In genomic region chr7:64521695-64522408, GRCm38 (mm10) we compare ENCODE assay signal across 16 mouse cellular contexts. TPM values are rescaled to one million over a fixed set of nuclear protein-coding genes. Genes with fewer than 3 reads are reported as not detected.
DNase-seq lines count a peak whose midpoint lies in the region; ATAC-seq and TF ChIP-seq lines count a peak whose summit lies in the region.
"Had no signal": no experiment of that assay in that cellular context is flagged by ENCODE, and none has a peak within 500 bp of the region (broad histone marks: within the 10 kb centered on the region; RNA-seq: fewer than 3 reads in every experiment).

No protein-coding gene starts in this region.

- H3K9ac ChIP-seq in midbrain, embryonic 11.5 days (ENCODE audit: low read length), result no peak overlapping the region
- H3K9ac ChIP-seq in liver, embryonic 12.5 days, result no peak overlapping the region
- H3K9ac ChIP-seq: liver, postnatal 0 days had no signal

- peak; percentile 43; the same call in 1 of the 2 replicates for ATAC-seq in midbrain, embryonic 11.5 days (ENCODE audit: low FRiP score)
- ATAC-seq in liver, embryonic 12.5 days, result no peak
- ATAC-seq: liver, postnatal 0 days had no signal

- H3K4me2 ChIP-seq in midbrain, embryonic 11.5 days, result no peak overlapping the region
- no peak overlapping the region for H3K4me2 ChIP-seq in liver, embryonic 12.5 days

- WGBS in midbrain, embryonic 11.5 days, result 60% methylated on average over 5 of the region's 5 CpGs
- 60% methylated on average over 5 of the region's 5 CpGs for WGBS in liver, embryonic 12.5 days (ENCODE audit: insufficient replicate concordance)

- H3K36me3 ChIP-seq in midbrain, embryonic 11.5 days (ENCODE audit: control insufficient read depth, insufficient read depth, low read length), result peaks cover 4% of the 10 kb centered on the region; the same call in 1 of the 2 replicates
- no peaks in the 10 kb centered on the region for H3K36me3 ChIP-seq in liver, embryonic 12.5 days
- H3K36me3 ChIP-seq: heart, embryonic 10.5 days had no signal

- H3K4me3 ChIP-seq in layer of hippocampus, adult 2 months, result no peak overlapping the region
- no peak overlapping the region for H3K4me3 ChIP-seq in midbrain, embryonic 11.5 days (ENCODE audit: low read depth, low read length)
- H3K4me3 ChIP-seq in liver, embryonic 12.5 days, result no peak overlapping the region
- H3K4me3 ChIP-seq: heart, embryonic 10.5 days had no signal

- no peak for TF ChIP-seq CTCF in layer of hippocampus, adult 2 months (conservative IDR thresholded peaks at IDR 0.05)

- H3K9me3 ChIP-seq in midbrain, embryonic 11.5 days (ENCODE audit: control insufficient read depth, low read length), result no peaks in the 10 kb centered on the region
- no peaks in the 10 kb centered on the region for H3K9me3 ChIP-seq in liver, embryonic 12.5 days (replicated peaks)
- H3K9me3 ChIP-seq: heart, embryonic 10.5 days had no signal

- H3K27ac ChIP-seq in layer of hippocampus, adult 2 months, result peak overlapping the region; percentile 80
- H3K27ac ChIP-seq in midbrain, embryonic 11.5 days (ENCODE audit: low read depth, low read length), result no peak overlapping the region
- no peak overlapping the region for H3K27ac ChIP-seq in liver, embryonic 12.5 days
- H3K27ac ChIP-seq: heart, embryonic 10.5 days had no signal

- H3K4me1 ChIP-seq in midbrain, embryonic 11.5 days (ENCODE audit: control insufficient read depth, insufficient read depth, low read length), result no peaks in the 10 kb centered on the region
- no peaks in the 10 kb centered on the region for H3K4me1 ChIP-seq in liver, embryonic 12.5 days
- H3K4me1 ChIP-seq: heart, embryonic 10.5 days had no signal

- H3K27me3 ChIP-seq in midbrain, embryonic 11.5 days (ENCODE audit: control insufficient read depth, insufficient read depth, low read length), result no peaks in the 10 kb centered on the region
- no peaks in the 10 kb centered on the region for H3K27me3 ChIP-seq in liver, embryonic 12.5 days (replicated peaks)

- no peak for DNase-seq in layer of hippocampus, adult 2 months (ENCODE audit: low spot score in 2 of 2)
- DNase-seq in layer of hippocampus, adult 9-10 months (ENCODE audit: low spot score), result no peak
- DNase-seq in cerebellum, postnatal 36 days, result peak; percentile 71 to 72
- DNase-seq in midbrain, embryonic 11.5 days (ENCODE audit: low spot score, missing footprints), result peak; percentile 79
- peak; percentile 68 for DNase-seq in retina, embryonic 14.5 days (ENCODE audit: low spot score)
- DNase-seq in ovary, adult 18-20 months (ENCODE audit: low spot score), result no peak
- DNase-seq in left cerebral cortex, adult 18-20 months (ENCODE audit: low spot score in 2 of 2), result no peak
- DNase-seq: adrenal gland, postnatal 10 days; kidney, postnatal 25 days; liver, postnatal 0 days; thymus, postnatal 36 days had no signal

RNA-seq across cellular contexts. Expression of gene Apba2, which starts 20.3 kb away (rescaled TPM):
- 100 to 1,000 TPM; 249 to 259 TPM for total RNA-seq in layer of hippocampus, adult 2 months (2021)
- polyA plus RNA-seq in midbrain, embryonic 11.5 days (2014; fragmentation: Nextera tagmentation; extraction: Ambion mirVana), result 68.3 and 82.4 TPM in 2 replicates
- polyA plus RNA-seq in liver, embryonic 12.5 days (2016; fragmentation: Nextera tagmentation; extraction: Ambion mirVana), result 0.12 and 0.18 TPM in 2 replicates
- 100 to 1,000 TPM; 228 to 245 TPM for total RNA-seq in left cerebral cortex, adult 18-20 months (2021)
- total RNA-seq: CH12.LX; common myeloid progenitor, adult 5-6 weeks; megakaryocyte progenitor cell, adult 5-6 weeks had no signal
- polyA plus RNA-seq: liver, postnatal 0 days had no signal

Comparison
In these comparisons a context has a peak if more than half of its experiments do, and no peak if none do; other contexts are left out.
1. DNase-seq: peak in cerebellum, postnatal 36 days (2 of 2), midbrain, embryonic 11.5 days (single experiment) and retina, embryonic 14.5 days (single experiment); none in layer of hippocampus, adult 2 months (0 of 2), layer of hippocampus, adult 9-10 months (single experiment), ovary, adult 18-20 months (single experiment) and left cerebral cortex, adult 18-20 months (0 of 2).